Mouse (Mus musculus) midbrain, embryonic 14.5 days (tissue): Measurements from ENCODE around the gene Gm44596. TPM values are rescaled to one million over a fixed set of nuclear protein-coding genes. Genes with fewer than 3 reads are reported as not detected.
A peak's percentile ranks its signal among the peaks of the same experiment; 100 is the strongest.

Experiments used
- ATAC-seq: fragments of 200-750 bp; cut with Nextera tagmentation; 2 replicates; pipeline ENCODE4 v1.8.0; 2017; ENCODE audit warnings: moderate number of reproducible peaks, moderate library complexity; ENCODE audit not compliant: low FRiP score, low TSS enrichment
- DNase-seq: peaks from one replicate; pipeline ENCODE4 v3.0.0-alpha.2; 2015
- H3K27ac ChIP-seq: fragments of 300-500 bp; sonication (generic); replicated peaks from 2 replicates; pipeline ENCODE4 v1.5.1; 2014; ENCODE audit warnings: mild to moderate bottlenecking, low read depth, low read length, moderate library complexity
- H3K27me3 ChIP-seq: fragments of 300-500 bp; sonication (generic); 2 replicates; pipeline ENCODE4 v1.6.1; 2014; ENCODE audit warnings: low read length, control low read depth, mixed read lengths; ENCODE audit not compliant: control insufficient read depth, insufficient read depth
- H3K36me3 ChIP-seq: fragments of 300-500 bp; sonication (generic); 2 replicates; pipeline ENCODE4 v1.6.1; 2014; ENCODE audit warnings: low read length, control low read depth; ENCODE audit not compliant: control insufficient read depth, insufficient read depth
- H3K4me1 ChIP-seq: fragments of 300-500 bp; sonication (generic); 2 replicates; pipeline ENCODE4 v1.6.1; 2014; ENCODE audit warnings: mild to moderate bottlenecking, antibody characterized with exemption, low read length, control low read depth; ENCODE audit not compliant: control insufficient read depth, insufficient read depth
- H3K4me2 ChIP-seq: fragments of 300-500 bp; sonication (generic); 2 replicates; pipeline ENCODE4 v1.6.1; 2014; ENCODE audit warnings: mild to moderate bottlenecking, low read length, moderate library complexity
- H3K4me3 ChIP-seq: fragments of 300-500 bp; sonication (generic); replicated peaks from 2 replicates; pipeline ENCODE4 v1.5.1; 2014; ENCODE audit warnings: low read depth, low read length
- H3K9ac ChIP-seq: fragments of 300-500 bp; sonication (generic); replicated peaks from 2 replicates; pipeline ENCODE4 v1.6.1; 2014; ENCODE audit warnings: mild to moderate bottlenecking, low read length, moderate library complexity
- H3K9me3 ChIP-seq: fragments of 300-500 bp; sonication (generic); 2 replicates; pipeline ENCODE4 v1.6.1; 2016; ENCODE audit warnings: low read length, control low read depth, mixed read lengths; ENCODE audit not compliant: control insufficient read depth
- WGBS: fragments of 180-500 bp; shearing (Covaris S2); extraction: QIAGEN DNeasy Blood & Tissue Kit; methylation state at CpG from one replicate; pipeline ENCODE4 v1.1.7; 2014; 5-methylcytosine and 5-hydroxymethylcytosine counted together
- polyA plus RNA-seq: library from polyadenylated mRNA; unstranded; fragments of >200 nt; fragmentation: Nextera tagmentation; extraction: Ambion mirVana; gene quantifications from 2 replicates; pipeline ENCODE4 v1.2.1, GENCODE M21; 2014

The Gm44596 gene
- polyA plus RNA-seq, 1 experiment from 2014 or later, result not detected

- 63% methylated on average over 1 of the region's 1 CpGs for WGBS
- H3K4me2 ChIP-seq, result no peak overlapping the region
- no peak overlapping the region for H3K27ac ChIP-seq
- no peaks in the 10 kb centered on the region for H3K4me1 ChIP-seq
- no peak overlapping the region for H3K4me3 ChIP-seq
- ATAC-seq (no peak), DNase-seq (no peak)
- H3K9ac ChIP-seq, result no peak overlapping the region
- no peaks in the 10 kb centered on the region for H3K9me3 ChIP-seq
- H3K27me3 ChIP-seq, result no peaks in the 10 kb centered on the region
- H3K36me3 ChIP-seq, result no peaks in the 10 kb centered on the region
These were observed 15.4 kb downstream of the Gm44596 start for GRCm38 (mm10) chr6:128390683-128391082.

GRCm38 (mm10) chr6:128397574-128398261 lies 22.4 kb downstream of the Gm44596 start:
- H3K4me1 ChIP-seq, result no peaks in the 10 kb centered on the region
- ATAC-seq (no peak), DNase-seq (no peak)
- H3K4me2 ChIP-seq, result no peak overlapping the region
- H3K27ac ChIP-seq, result no peak overlapping the region
- H3K36me3 ChIP-seq, result no peaks in the 10 kb centered on the region
- H3K9me3 ChIP-seq, result no peaks in the 10 kb centered on the region
- H3K4me3 ChIP-seq, result no peak overlapping the region
- WGBS, result 80% methylated on average over 7 of the region's 7 CpGs
- no peak overlapping the region for H3K9ac ChIP-seq
- no peaks in the 10 kb centered on the region for H3K27me3 ChIP-seq

- Histone ChIP-seq H3K27me3 (no peaks in the 10 kb centered on the region), H3K4me2 (peak within 1 kb of the TSS; percentile 47), H3K9me3 (no peaks in the 10 kb centered on the region), H3K27ac (peak within 1 kb of the TSS; percentile 79), H3K4me1 (no peaks in the 10 kb centered on the region), H3K36me3 (no peaks in the 10 kb centered on the region), H3K4me3 (peak within 1 kb of the TSS; percentile 24), H3K9ac (peak within 1 kb of the TSS; percentile 42)
- ATAC-seq (no peak), DNase-seq (no peak)
- WGBS, result 72% methylated on average over 3 of the region's 3 CpGs
These were observed 23.7 kb downstream of the Gm44596 start, which contains the start of gene Nrip2 for GRCm38 (mm10) chr6:128398996-128399395. TSS of gene Nrip2 (plus strand) at chr6:128399296.

GRCm38 (mm10) chr6:128399421-128400185 lies 24.3 kb downstream of the Gm44596 start:
- DNase-seq (peak; percentile 75), ATAC-seq (peak; percentile 85)
- peak overlapping the region; percentile 24 for H3K4me3 ChIP-seq
- H3K4me1 ChIP-seq, result no peaks in the 10 kb centered on the region
- H3K9ac ChIP-seq, result peak overlapping the region; percentile 42
- no peaks in the 10 kb centered on the region for H3K27me3 ChIP-seq
- no peaks in the 10 kb centered on the region for H3K9me3 ChIP-seq
- H3K4me2 ChIP-seq, result peak overlapping the region; percentile 47
- H3K27ac ChIP-seq, result peak overlapping the region; percentile 79
- no peaks in the 10 kb centered on the region for H3K36me3 ChIP-seq
- 34% methylated on average over 21 of the region's 21 CpGs for WGBS

- no peak overlapping the region for H3K4me3 ChIP-seq
- DNase-seq, result peak; percentile 23
- ATAC-seq, result no peak
- no peaks in the 10 kb centered on the region for H3K4me1 ChIP-seq
- 62% methylated on average over 5 of the region's 5 CpGs for WGBS
- no peaks in the 10 kb centered on the region for H3K27me3 ChIP-seq
- peaks cover 37% of the 10 kb centered on the region for H3K36me3 ChIP-seq
- no peak overlapping the region for H3K4me2 ChIP-seq
- no peak overlapping the region for H3K9ac ChIP-seq
- no peaks in the 10 kb centered on the region for H3K9me3 ChIP-seq
- no peak overlapping the region for H3K27ac ChIP-seq
These were observed 29.4 kb downstream of the Gm44596 start for GRCm38 (mm10) chr6:128404708-128405107.

GRCm38 (mm10) chr6:128408544-128409125 lies 33.3 kb downstream of the Gm44596 start:
- peaks cover 71% of the 10 kb centered on the region for H3K36me3 ChIP-seq
- DNase-seq (no peak), ATAC-seq (no peak)
- H3K4me3 ChIP-seq, result no peak overlapping the region
- H3K27me3 ChIP-seq, result no peaks in the 10 kb centered on the region
- no peak overlapping the region for H3K27ac ChIP-seq
- H3K4me1 ChIP-seq, result no peaks in the 10 kb centered on the region
- H3K4me2 ChIP-seq, result no peak overlapping the region
- H3K9ac ChIP-seq, result no peak overlapping the region
- H3K9me3 ChIP-seq, result no peaks in the 10 kb centered on the region
- WGBS, result 87% methylated on average over 7 of the region's 7 CpGs

GRCm38 (mm10) chr6:128410305-128410704 lies 35.0 kb downstream of the Gm44596 start:
- Histone ChIP-seq H3K9me3 (no peaks in the 10 kb centered on the region), H3K4me3 (no peak overlapping the region), H3K9ac (no peak overlapping the region), H3K36me3 (peaks cover 77% of the 10 kb centered on the region), H3K27ac (no peak overlapping the region), H3K4me1 (no peaks in the 10 kb centered on the region), H3K27me3 (no peaks in the 10 kb centered on the region), H3K4me2 (no peak overlapping the region)
- ATAC-seq, result no peak
- DNase-seq, result no peak
- 94% methylated on average over 13 of the region's 13 CpGs for WGBS

GRCm38 (mm10) chr6:128411115-128411514 lies 35.8 kb downstream of the Gm44596 start:
- peak; percentile 43; the same call in 1 of the 2 replicates for ATAC-seq
- peak; percentile 87 for DNase-seq
- 18% methylated on average over 3 of the region's 3 CpGs for WGBS
- Histone ChIP-seq H3K9ac (no peak overlapping the region), H3K9me3 (no peaks in the 10 kb centered on the region), H3K4me3 (no peak overlapping the region), H3K4me2 (no peak overlapping the region), H3K36me3 (peaks cover 73% of the 10 kb centered on the region), H3K27ac (no peak overlapping the region), H3K4me1 (no peaks in the 10 kb centered on the region), H3K27me3 (no peaks in the 10 kb centered on the region)
